Mouse (Mus musculus): ENCODE data around the gene Coro2a. TPM values are rescaled to one million over a fixed set of nuclear protein-coding genes. Genes with fewer than 3 reads are reported as not detected.

Coro2a gene
- polyA plus RNA-seq, 1 experiment, result 0.59 TPM

GRCm38 (mm10) chr4:46563847-46564246, 38.2 kb downstream of the Coro2a start:
- H3K4me1 ChIP-seq (ENCODE audit: control insufficient read depth, insufficient read depth, insufficient read length, low read length), result no peaks in the 10 kb centered on the region
- H3K27ac ChIP-seq (replicated peaks; ENCODE audit: low read depth, low read length), result no peak overlapping the region
- no peak overlapping the region for H3K4me3 ChIP-seq (ENCODE audit: insufficient read depth, low read depth, low read length)

- H3K27ac ChIP-seq (replicated peaks; ENCODE audit: low read depth, low read length), result no peak overlapping the region
These were observed 39.2 kb downstream of the Coro2a start for GRCm38 (mm10) chr4:46562841-46563240.

GRCm38 (mm10) chr4:46562037-46562436, 40.0 kb downstream of the Coro2a start:
- Histone ChIP-seq H3K27ac (replicated peaks; ENCODE audit: low read depth, low read length) (no peak overlapping the region), H3K4me1 (ENCODE audit: control insufficient read depth, insufficient read depth, insufficient read length, low read length) (no peaks in the 10 kb centered on the region), H3K4me3 (ENCODE audit: insufficient read depth, low read depth, low read length) (no peak overlapping the region)

More at GRCm38 (mm10) chr4:46562841-46563240, 39.2 kb downstream of the Coro2a start:
- Histone ChIP-seq H3K4me3 (ENCODE audit: insufficient read depth, low read depth, low read length) (no peak overlapping the region), H3K4me1 (ENCODE audit: control insufficient read depth, insufficient read depth, insufficient read length, low read length) (no peaks in the 10 kb centered on the region)

- Histone ChIP-seq H3K4me1 (ENCODE audit: control insufficient read depth, insufficient read depth, insufficient read length, low read length) (no peaks in the 10 kb centered on the region), H3K27ac (replicated peaks; ENCODE audit: low read depth, low read length) (no peak overlapping the region), H3K4me3 (ENCODE audit: insufficient read depth, low read depth, low read length) (no peak overlapping the region)
These were observed 41.8 kb downstream of the Coro2a start for GRCm38 (mm10) chr4:46560069-46560705.

GRCm38 (mm10) chr4:46558672-46559667, 43.0 kb downstream of the Coro2a start:
- Histone ChIP-seq H3K4me1 (ENCODE audit: control insufficient read depth, insufficient read depth, insufficient read length, low read length) (peaks cover 1% of the 10 kb centered on the region; the same call in 1 of the 2 replicates), H3K27ac (replicated peaks; ENCODE audit: low read depth, low read length) (no peak overlapping the region), H3K4me3 (ENCODE audit: insufficient read depth, low read depth, low read length) (no peak overlapping the region)

- Histone ChIP-seq H3K4me1 (ENCODE audit: control insufficient read depth, insufficient read depth, insufficient read length, low read length) (peaks cover 8% of the 10 kb centered on the region; the same call in 1 of the 2 replicates), H3K27ac (replicated peaks; ENCODE audit: low read depth, low read length) (no peak overlapping the region), H3K4me3 (ENCODE audit: insufficient read depth, low read depth, low read length) (no peak overlapping the region)
These were observed 45.1 kb downstream of the Coro2a start for GRCm38 (mm10) chr4:46556933-46557332.

- Histone ChIP-seq H3K4me1 (ENCODE audit: control insufficient read depth, insufficient read depth, insufficient read length, low read length) (peaks cover 8% of the 10 kb centered on the region; the same call in 1 of the 2 replicates), H3K4me3 (ENCODE audit: insufficient read depth, low read depth, low read length) (no peak overlapping the region), H3K27ac (replicated peaks; ENCODE audit: low read depth, low read length) (peak overlapping the region; percentile 23; the same call in 1 of the 2 replicates)
These were observed 46.2 kb downstream of the Coro2a start for GRCm38 (mm10) chr4:46555762-46556161.

GRCm38 (mm10) chr4:46554295-46555069, 47.5 kb downstream of the Coro2a start:
- Histone ChIP-seq H3K4me1 (ENCODE audit: control insufficient read depth, insufficient read depth, insufficient read length, low read length) (peaks cover 8% of the 10 kb centered on the region; the same call in 1 of the 2 replicates), H3K4me3 (ENCODE audit: insufficient read depth, low read depth, low read length) (no peak overlapping the region), H3K27ac (replicated peaks; ENCODE audit: low read depth, low read length) (0 out of 2 replicates have a peak overlapping the region, but pooled peaks have one; percentile 19)

- no peak overlapping the region for H3K4me3 ChIP-seq (ENCODE audit: insufficient read depth, low read depth, low read length)
- peaks cover 8% of the 10 kb centered on the region; the same call in 1 of the 2 replicates for H3K4me1 ChIP-seq (ENCODE audit: control insufficient read depth, insufficient read depth, insufficient read length, low read length)
- 0 out of 2 replicates have a peak overlapping the region, but pooled peaks have one; percentile 5 for H3K27ac ChIP-seq (replicated peaks; ENCODE audit: low read depth, low read length)
These were observed 48.1 kb downstream of the Coro2a start for GRCm38 (mm10) chr4:46553864-46554263.

GRCm38 (mm10) chr4:46550406-46550805, 51.6 kb downstream of the Coro2a start:
- no peak overlapping the region for H3K4me3 ChIP-seq (ENCODE audit: insufficient read depth, low read depth, low read length)
- peaks cover 8% of the 10 kb centered on the region; the same call in 1 of the 2 replicates for H3K4me1 ChIP-seq (ENCODE audit: control insufficient read depth, insufficient read depth, insufficient read length, low read length)
- no peak overlapping the region for H3K27ac ChIP-seq (replicated peaks; ENCODE audit: low read depth, low read length)

- H3K4me1 ChIP-seq (ENCODE audit: control insufficient read depth, insufficient read depth, insufficient read length, low read length), result peaks cover 8% of the 10 kb centered on the region; the same call in 1 of the 2 replicates
- no peak overlapping the region for H3K4me3 ChIP-seq (ENCODE audit: insufficient read depth, low read depth, low read length)
- no peak overlapping the region for H3K27ac ChIP-seq (replicated peaks; ENCODE audit: low read depth, low read length)
These were observed 52.0 kb downstream of the Coro2a start for GRCm38 (mm10) chr4:46549979-46550378.

GRCm38 (mm10) chr4:46546709-46547108, 55.3 kb downstream of the Coro2a start:
- H3K4me3 ChIP-seq (ENCODE audit: insufficient read depth, low read depth, low read length), result no peak overlapping the region

GRCm38 (mm10) chr4:46545498-46545897, 56.5 kb downstream of the Coro2a start:
- Histone ChIP-seq H3K27ac (replicated peaks; ENCODE audit: low read depth, low read length) (no peak overlapping the region), H3K4me1 (ENCODE audit: control insufficient read depth, insufficient read depth, insufficient read length, low read length) (no peaks in the 10 kb centered on the region), H3K4me3 (ENCODE audit: insufficient read depth, low read depth, low read length) (no peak overlapping the region)

More at GRCm38 (mm10) chr4:46546709-46547108, 55.3 kb downstream of the Coro2a start:
- Histone ChIP-seq H3K4me1 (ENCODE audit: control insufficient read depth, insufficient read depth, insufficient read length, low read length) (no peaks in the 10 kb centered on the region), H3K27ac (replicated peaks; ENCODE audit: low read depth, low read length) (no peak overlapping the region)

GRCm38 (mm10) chr4:46544313-46544712, 57.7 kb downstream of the Coro2a start:
- Histone ChIP-seq H3K4me1 (ENCODE audit: control insufficient read depth, insufficient read depth, insufficient read length, low read length) (no peaks in the 10 kb centered on the region), H3K27ac (replicated peaks; ENCODE audit: low read depth, low read length) (no peak overlapping the region), H3K4me3 (ENCODE audit: insufficient read depth, low read depth, low read length) (no peak overlapping the region)
